Mouse (Mus musculus) bone marrow, adult 2 months (tissue): ENCODE measurements at regions not wholly inside any gene's neighbourhood (a gene's known extent, or its start where the extent isn't known, plus 50 kb on each side); places are given as distances from the start of the nearest gene placed in this dataset.

ENCODE experiments used
- H3K27ac ChIP-seq: fragments of 200-500 bp; 2 replicates; pipeline ENCODE4 v1.5.1; 2012; ENCODE audit warnings: low read depth, mild to moderate bottlenecking, control low read depth, inconsistent platforms, low read length; ENCODE audit not compliant: control insufficient read depth, poor library complexity, insufficient read depth
- H3K4me1 ChIP-seq: fragments of 200-500 bp; 2 replicates; pipeline ENCODE4 v1.6.1; 2011; ENCODE audit warnings: low read length; ENCODE audit not compliant: control insufficient read depth, insufficient read depth
- H3K4me3 ChIP-seq: fragments of 200-500 bp; replicated peaks from 2 replicates; pipeline ENCODE3; 2011; ENCODE audit warnings: mild to moderate bottlenecking, low read depth, low read length, control low read depth; ENCODE audit not compliant: control insufficient read depth
- CTCF ChIP-seq: fragments of 200-500 bp; IDR thresholded peaks from 2 replicates; pipeline ENCODE4 v1.5.1; 2011; ENCODE audit warnings: low read length, control low read depth; ENCODE audit not compliant: control insufficient read depth, insufficient read depth
- POLR2A ChIP-seq: fragments of 200-500 bp; IDR thresholded peaks from 2 replicates; pipeline ENCODE4 v1.6.1; 2011; ENCODE audit warnings: low read depth, mild to moderate bottlenecking, control low read depth, low read length, borderline replicate concordance; ENCODE audit not compliant: control insufficient read depth
- WGBS: fragments of 180-500 bp; shearing (Covaris S2); methylation state at CpG from one replicate; pipeline ENCODE4 v1.1.7; 2018; 5-methylcytosine and 5-hydroxymethylcytosine counted together

DNA sequence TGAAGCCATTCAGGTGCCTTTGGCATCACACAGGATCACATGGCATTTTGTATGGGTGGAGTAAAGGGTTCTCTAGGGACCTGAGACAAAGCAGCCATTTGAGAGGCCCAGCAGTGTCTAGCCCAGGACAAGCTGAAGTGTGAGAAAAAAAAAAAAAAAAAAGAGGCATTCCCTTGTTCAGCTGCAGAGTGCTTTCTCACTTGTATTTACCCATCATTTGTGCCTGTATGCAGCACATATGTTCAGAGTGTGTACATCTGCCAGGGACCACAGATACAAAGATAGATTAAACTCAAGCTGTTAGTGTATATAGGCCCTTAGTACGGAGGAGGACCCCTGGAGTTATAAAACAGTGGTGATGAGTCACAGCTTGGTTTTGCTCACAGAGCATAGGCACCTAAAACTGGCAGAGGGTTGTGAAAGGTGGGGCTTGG lies 159.4 kb upstream of the Arrdc4 start:
- Histone ChIP-seq H3K27ac (no peak overlapping the region), H3K4me3 (no peak overlapping the region), H3K4me1 (no peaks in the 10 kb centered on the region)
- 64% methylated on average over 1 of the region's 1 CpGs for WGBS
- no peak for TF ChIP-seq CTCF
- no peak for TF ChIP-seq POLR2A

DNA sequence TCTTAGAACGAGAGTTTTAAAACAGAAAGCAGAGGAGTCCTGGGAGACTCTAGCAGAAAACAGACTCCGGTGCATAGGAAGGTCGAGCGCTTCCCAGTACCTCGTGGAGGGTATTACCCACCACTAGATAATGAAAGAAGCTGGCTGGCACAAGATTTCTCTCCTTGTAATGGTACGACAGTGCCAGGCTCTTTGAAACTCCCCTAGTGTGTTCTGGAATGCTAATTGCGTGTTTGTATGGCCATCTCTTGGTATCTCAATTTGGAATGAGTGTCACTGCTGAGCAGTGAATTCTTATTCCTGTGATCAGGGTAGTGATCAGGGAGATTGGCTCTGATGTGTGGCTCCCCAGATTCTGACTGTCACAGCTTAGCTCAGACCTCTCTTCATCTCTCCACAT lies 158.8 kb upstream of the Arrdc4 start:
- Histone ChIP-seq H3K27ac (no peak overlapping the region), H3K4me3 (no peak overlapping the region), H3K4me1 (no peaks in the 10 kb centered on the region)
- 74% methylated on average over 7 of the region's 7 CpGs for WGBS
- TF ChIP-seq POLR2A (no peak), CTCF (no peak)

DNA sequence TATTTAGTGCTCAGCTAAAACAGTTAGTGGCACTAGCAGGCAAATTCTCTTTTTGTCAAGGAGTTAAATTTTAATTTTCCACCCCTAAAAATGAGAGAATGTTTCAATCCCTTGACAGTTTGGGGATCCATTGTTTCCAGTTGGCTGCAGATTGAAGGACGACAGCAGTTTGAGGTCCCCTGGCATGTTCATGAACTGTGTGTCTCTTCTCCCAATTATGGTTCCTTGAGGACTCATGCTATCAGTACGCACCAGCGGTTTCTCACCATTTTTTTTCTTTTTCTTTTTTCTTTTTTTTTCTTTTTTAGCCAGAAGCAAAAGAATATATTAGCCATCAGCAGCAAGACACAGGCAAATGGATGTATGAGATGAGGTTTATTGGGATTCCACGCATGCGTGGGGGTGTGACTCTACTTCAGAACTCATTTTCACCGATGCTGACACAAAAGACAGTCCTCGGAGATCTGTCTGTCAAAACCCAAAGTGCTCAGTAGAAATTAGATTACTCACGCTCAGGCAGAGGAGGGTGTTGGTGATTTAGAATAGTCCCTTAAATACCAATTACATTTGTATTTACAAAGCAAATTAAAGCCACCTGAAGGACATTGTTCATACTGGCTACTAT lies 157.8 kb upstream of the Arrdc4 start:
- TF ChIP-seq CTCF: no peak
- TF ChIP-seq POLR2A: no peak
- 78% methylated on average over 8 of the region's 8 CpGs for WGBS
- Histone ChIP-seq H3K4me3 (no peak overlapping the region), H3K4me1 (no peaks in the 10 kb centered on the region), H3K27ac (no peak overlapping the region)

DNA sequence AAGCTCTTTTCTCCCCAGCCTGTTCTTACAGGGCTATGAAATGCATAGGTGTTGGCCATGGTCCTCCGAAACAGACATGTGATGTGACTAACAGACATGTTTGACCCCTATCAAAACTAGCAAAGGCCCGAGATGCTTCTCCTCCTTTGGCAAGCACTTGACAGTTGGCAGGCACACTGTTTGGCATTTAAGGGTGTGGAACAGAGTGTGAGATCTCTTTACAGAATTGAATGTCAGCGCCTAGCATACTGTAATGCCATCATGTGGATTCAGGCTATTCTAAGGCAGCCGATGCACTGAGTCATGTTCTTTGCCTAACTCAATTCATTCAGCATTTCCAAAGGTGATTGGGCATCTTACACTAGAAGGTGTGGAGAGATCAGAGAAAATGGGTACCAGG lies 156.8 kb upstream of the Arrdc4 start:
- WGBS: 85% methylated on average over 4 of the region's 4 CpGs
- TF ChIP-seq CTCF (no peak), POLR2A (no peak)
- Histone ChIP-seq H3K27ac (no peak overlapping the region), H3K4me3 (no peak overlapping the region), H3K4me1 (no peaks in the 10 kb centered on the region)

DNA sequence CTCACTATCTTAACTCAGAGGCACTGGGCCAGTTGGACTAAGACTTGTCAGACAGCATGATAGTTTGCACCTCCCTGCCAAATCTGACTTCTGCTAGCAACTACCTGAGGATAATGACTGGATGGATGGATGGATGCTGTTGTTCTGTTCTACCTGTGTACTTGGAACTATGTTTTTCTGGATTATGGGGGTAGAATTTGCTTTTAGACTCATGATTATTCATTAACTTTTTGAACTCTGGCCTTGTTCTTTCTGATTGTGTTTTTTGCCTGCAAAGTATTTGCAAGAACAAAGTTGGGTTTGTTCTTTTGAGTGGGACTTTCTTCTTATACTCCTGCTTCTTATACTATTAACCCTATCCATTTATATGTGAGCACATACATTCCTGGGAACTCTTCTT lies 137.1 kb upstream of the Arrdc4 start:
- Histone ChIP-seq H3K27ac (no peak overlapping the region), H3K4me1 (no peaks in the 10 kb centered on the region), H3K4me3 (no peak overlapping the region)
- no peak for TF ChIP-seq POLR2A
- TF ChIP-seq CTCF: no peak

DNA sequence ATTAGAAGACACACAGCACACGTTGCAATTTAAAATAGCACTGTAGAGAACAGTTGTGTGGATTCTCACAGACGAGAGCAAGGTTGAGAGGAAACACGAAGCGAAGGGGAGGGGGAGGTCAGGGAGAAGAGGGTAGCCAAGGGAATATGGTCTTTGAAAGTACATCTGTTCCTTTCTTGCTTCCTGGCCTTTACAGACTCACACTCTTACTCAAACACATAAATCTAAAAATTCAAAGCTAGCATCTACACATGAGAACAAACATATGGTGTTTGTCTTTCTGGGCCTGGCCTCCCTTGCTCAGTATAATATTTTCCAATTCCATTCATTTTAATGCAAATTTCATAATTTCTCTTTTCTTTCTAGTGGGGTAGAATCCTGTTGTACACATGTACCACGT lies 124.0 kb upstream of the Arrdc4 start:
- no peak overlapping the region for H3K4me3 ChIP-seq
- no peak overlapping the region for H3K27ac ChIP-seq
- WGBS: 60% methylated on average over 5 of the region's 5 CpGs
- no peak for TF ChIP-seq POLR2A
- no peak for TF ChIP-seq CTCF
- no peaks in the 10 kb centered on the region for H3K4me1 ChIP-seq

DNA sequence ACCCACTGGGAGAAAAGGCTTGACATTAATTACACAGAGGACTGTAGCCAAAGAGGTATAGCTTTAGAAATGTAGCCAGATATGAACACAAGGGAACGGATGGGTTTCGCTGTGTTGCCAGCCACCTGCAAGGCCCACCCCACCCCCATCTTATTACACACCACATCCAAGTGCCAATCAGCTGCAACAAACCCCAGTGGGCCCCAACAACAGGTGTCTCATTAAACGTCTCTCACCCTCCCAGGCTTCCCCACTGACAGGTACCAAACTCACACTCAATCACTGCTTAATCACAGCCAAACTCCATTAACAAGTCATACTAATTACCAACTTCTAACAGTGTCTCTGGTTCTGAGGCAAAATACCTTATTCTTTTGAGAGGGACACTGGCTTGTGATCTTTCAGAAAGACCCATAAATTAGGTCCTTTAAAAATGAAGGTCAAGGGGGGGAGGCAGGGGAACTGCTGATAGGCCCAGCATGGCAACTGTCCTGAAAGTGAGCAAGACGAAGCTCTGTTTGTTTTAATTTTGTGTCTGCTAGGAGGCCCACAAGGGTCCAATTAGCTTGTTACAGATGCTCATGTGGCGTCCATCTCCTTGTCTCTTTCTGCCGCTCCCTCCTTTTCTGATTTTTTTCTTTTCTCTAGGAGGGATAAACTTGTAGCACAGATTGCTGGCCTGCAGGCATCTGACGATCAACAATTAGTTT lies 115.4 kb upstream of the Arrdc4 start:
- Histone ChIP-seq H3K4me3 (no peak overlapping the region), H3K27ac (no peak overlapping the region), H3K4me1 (no peaks in the 10 kb centered on the region)
- 70% methylated on average over 7 of the region's 7 CpGs for WGBS
- TF ChIP-seq CTCF (no peak), POLR2A (no peak)

DNA sequence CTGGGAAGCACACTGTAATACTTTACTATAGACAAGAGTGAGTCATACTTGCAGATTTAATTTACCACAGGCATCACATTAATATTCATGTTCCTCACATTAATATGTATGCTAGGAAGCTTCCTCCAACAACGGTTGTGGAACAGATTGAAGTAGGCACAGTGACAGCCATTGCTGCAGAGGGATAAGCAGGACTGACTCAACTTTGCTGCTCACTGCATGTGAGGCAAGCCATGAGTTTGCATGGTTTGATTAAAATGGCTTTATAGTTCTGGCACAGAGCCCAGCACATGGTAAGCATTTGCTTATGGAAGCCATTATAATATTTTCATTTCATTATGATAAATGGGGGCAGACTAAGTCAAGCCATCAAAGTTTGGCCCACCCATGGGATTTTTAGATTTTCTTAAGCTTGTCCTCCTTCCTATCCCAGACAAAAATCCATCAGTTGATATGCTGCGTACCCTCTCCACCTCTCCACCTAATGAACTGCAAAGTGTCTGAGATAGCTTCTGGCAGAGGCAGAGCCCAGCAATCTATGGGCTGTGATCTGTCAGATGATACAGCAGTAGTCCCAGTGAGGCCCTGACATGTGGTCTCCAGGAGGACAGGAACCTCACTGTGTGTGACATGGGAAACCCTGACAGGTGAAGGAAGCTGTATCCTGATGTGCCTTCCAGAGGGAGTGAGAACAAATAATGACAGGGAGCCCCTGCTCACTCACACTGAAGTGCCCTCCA lies 109.6 kb upstream of the Arrdc4 start:
- Histone ChIP-seq H3K4me1 (no peaks in the 10 kb centered on the region), H3K4me3 (no peak overlapping the region), H3K27ac (no peak overlapping the region)
- TF ChIP-seq POLR2A (no peak), CTCF (no peak)
- whole genome bisulfite sequencing: 63% methylated on average over 2 of the region's 2 CpGs
